Comparison of ENCODE assay signal across 9 mouse cellular contexts in the genomic region with DNA sequence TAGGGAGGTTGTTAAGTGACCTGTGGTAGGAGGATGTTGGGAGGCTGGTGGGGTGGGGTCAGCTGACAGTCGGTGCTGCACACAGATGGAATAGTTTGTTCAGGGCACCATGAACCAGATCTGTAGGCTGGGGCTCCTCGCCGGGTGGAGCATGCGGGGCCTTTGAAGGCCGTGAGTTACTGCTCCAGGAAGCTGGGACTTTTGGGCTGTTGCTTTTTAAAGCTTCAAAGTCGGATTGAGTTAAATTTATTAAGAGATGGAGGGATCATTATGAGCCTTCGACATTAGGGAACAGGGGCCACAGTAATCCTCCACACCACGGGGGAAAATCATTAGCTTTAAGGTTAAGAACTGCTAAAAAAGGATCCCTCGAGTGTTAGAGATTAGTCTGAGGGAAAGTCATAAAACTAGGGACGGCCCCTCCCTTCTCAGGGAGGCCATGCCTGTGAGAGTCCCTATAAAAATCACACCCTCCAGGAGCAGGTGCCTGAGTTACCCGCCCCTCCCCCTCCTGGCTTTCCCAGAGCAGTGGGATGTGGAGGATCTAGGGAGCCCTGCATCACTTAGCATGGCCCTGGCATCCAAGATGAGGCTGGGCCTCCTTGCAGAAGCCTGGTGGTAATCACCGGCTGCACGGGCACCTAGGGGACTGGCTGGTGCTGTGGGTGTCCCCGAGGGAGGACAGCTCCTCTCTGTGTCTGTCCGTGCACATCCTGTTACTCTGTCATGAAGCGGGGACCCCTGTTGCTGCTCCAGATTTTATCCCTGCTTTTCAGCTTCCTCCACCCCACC.
DNase-seq lines count a peak whose midpoint lies in the region; ATAC-seq and TF ChIP-seq lines count a peak whose summit lies in the region.
"Had no signal": no experiment of that assay in that cellular context is flagged by ENCODE, and none has a peak within 500 bp of the region (broad histone marks: within the 10 kb centered on the region; RNA-seq: fewer than 3 reads in every experiment).

No protein-coding gene starts in this region.

- no peaks in the 10 kb centered on the region for H3K27me3 ChIP-seq in midbrain, embryonic 10.5 days (ENCODE audit: low read depth, poor library complexity, severe bottlenecking)
- H3K27me3 ChIP-seq in midbrain, postnatal 0 days (ENCODE audit: insufficient read depth, low read length), result no peaks in the 10 kb centered on the region
- no peaks in the 10 kb centered on the region for H3K27me3 ChIP-seq in stomach, embryonic 16.5 days (ENCODE audit: control insufficient read depth, insufficient read depth, low read length)

- peaks cover 74% of the 10 kb centered on the region for H3K4me1 ChIP-seq in midbrain, embryonic 10.5 days
- H3K4me1 ChIP-seq in midbrain, postnatal 0 days (ENCODE audit: insufficient read depth, low read length), result peaks cover 11% of the 10 kb centered on the region; the same call in 1 of the 2 replicates
- peaks cover 27% of the 10 kb centered on the region for H3K4me1 ChIP-seq in stomach, embryonic 16.5 days (ENCODE audit: control insufficient read depth, insufficient read depth, low read length)

- peak; percentile 64 for DNase-seq in embryo, embryonic 11 days
- no peak for DNase-seq in embryo, embryonic 10.5 days (ENCODE audit: low spot score)
- no peak for DNase-seq in midbrain, embryonic 10.5 days (ENCODE audit: low spot score)
- DNase-seq in midbrain, postnatal 0 days (ENCODE audit: low spot score), result no peak
- peak; percentile 57 for DNase-seq in large intestine, adult 2 months (ENCODE audit: low read depth, low spot score)
- DNase-seq in right cerebral cortex, postnatal 10 days (ENCODE audit: low spot score in 2 of 2), result no peak
- DNase-seq: layer of hippocampus, postnatal 36 days had no signal

- TF ChIP-seq CTCF in midbrain, postnatal 0 days (IDR thresholded peaks at IDR 0.05), result no peak

- peak overlapping the region; percentile 68 for H3K27ac ChIP-seq in midbrain, embryonic 10.5 days (replicated peaks)
- no peak overlapping the region for H3K27ac ChIP-seq in midbrain, postnatal 0 days (ENCODE audit: low read depth, low read length)
- peak overlapping the region; percentile 77; the same call in 1 of the 2 replicates for H3K27ac ChIP-seq in stomach, embryonic 16.5 days (ENCODE audit: low read length)

- 28% methylated on average over 16 of the region's 16 CpGs for WGBS in midbrain, embryonic 10.5 days
- WGBS in midbrain, postnatal 0 days, result 35% methylated on average over 16 of the region's 16 CpGs
- WGBS in large intestine, adult 2 months, result 23% methylated on average over 16 of the region's 16 CpGs
- WGBS in stomach, embryonic 16.5 days, result 43% methylated on average over 16 of the region's 16 CpGs

- no peak overlapping the region for H3K9ac ChIP-seq in midbrain, postnatal 0 days (replicated peaks; ENCODE audit: low read length, poor library complexity, severe bottlenecking)
- H3K9ac ChIP-seq in stomach, embryonic 16.5 days (ENCODE audit: low read length), result peak overlapping the region; percentile 6; the same call in 1 of the 2 replicates

- no peaks in the 10 kb centered on the region for H3K9me3 ChIP-seq in midbrain, embryonic 10.5 days (replicated peaks)
- no peaks in the 10 kb centered on the region for H3K9me3 ChIP-seq in midbrain, postnatal 0 days (ENCODE audit: low read length)
- no peaks in the 10 kb centered on the region for H3K9me3 ChIP-seq in stomach, embryonic 16.5 days (replicated peaks; ENCODE audit: control insufficient read depth, low read length)

- no peak overlapping the region for H3K4me2 ChIP-seq in midbrain, postnatal 0 days (ENCODE audit: low read depth, low read length, poor library complexity, severe bottlenecking)
- no peak overlapping the region for H3K4me2 ChIP-seq in stomach, embryonic 16.5 days (ENCODE audit: low read depth, low read length)

- no peak overlapping the region for H3K4me3 ChIP-seq in midbrain, embryonic 10.5 days
- H3K4me3 ChIP-seq in midbrain, postnatal 0 days (ENCODE audit: low read depth, low read length), result no peak overlapping the region
- no peak overlapping the region for H3K4me3 ChIP-seq in stomach, embryonic 16.5 days (replicated peaks; ENCODE audit: low read length)

- no peak for ATAC-seq in midbrain, postnatal 0 days (ENCODE audit: low FRiP score)
- ATAC-seq in stomach, embryonic 16.5 days (ENCODE audit: insufficient read depth, low FRiP score), result no peak
- no peak for ATAC-seq in megakaryocyte-erythroid progenitor cell, adult 5-6 weeks (replicated peaks; ENCODE audit: low FRiP score, low TSS enrichment, poor library complexity, severe bottlenecking)

- no peaks in the 10 kb centered on the region for H3K36me3 ChIP-seq in midbrain, embryonic 10.5 days
- H3K36me3 ChIP-seq in midbrain, postnatal 0 days (ENCODE audit: insufficient read depth, low read length), result no peaks in the 10 kb centered on the region
- no peaks in the 10 kb centered on the region for H3K36me3 ChIP-seq in stomach, embryonic 16.5 days (ENCODE audit: control insufficient read depth, insufficient read depth, low read length)

Comparison
In these comparisons a context has a peak if more than half of its experiments do, and no peak if none do; other contexts are left out.
1. DNase-seq: peak in embryo, embryonic 11 days (single experiment) and large intestine, adult 2 months (single experiment); none in embryo, embryonic 10.5 days (single experiment), midbrain, embryonic 10.5 days (single experiment), midbrain, postnatal 0 days (single experiment) and right cerebral cortex, postnatal 10 days (0 of 2).